Mouse (Mus musculus) urinary bladder, postnatal 36 days (tissue): Measurements from ENCODE around the gene Aga.
"Not testable (repeated sequence)": the region's sequence is repeated elsewhere in the genome, so short reads cannot be mapped to it uniquely, and the experiment has no call there.

Experiments
- DNase-seq, 2 experiments: peaks; one replicate each; pipeline ENCODE4 v3.0.0; 2022; ENCODE audit warnings: low spot score in 2 of 2, mixed read lengths in 1 of 2

The Aga gene

DNA sequence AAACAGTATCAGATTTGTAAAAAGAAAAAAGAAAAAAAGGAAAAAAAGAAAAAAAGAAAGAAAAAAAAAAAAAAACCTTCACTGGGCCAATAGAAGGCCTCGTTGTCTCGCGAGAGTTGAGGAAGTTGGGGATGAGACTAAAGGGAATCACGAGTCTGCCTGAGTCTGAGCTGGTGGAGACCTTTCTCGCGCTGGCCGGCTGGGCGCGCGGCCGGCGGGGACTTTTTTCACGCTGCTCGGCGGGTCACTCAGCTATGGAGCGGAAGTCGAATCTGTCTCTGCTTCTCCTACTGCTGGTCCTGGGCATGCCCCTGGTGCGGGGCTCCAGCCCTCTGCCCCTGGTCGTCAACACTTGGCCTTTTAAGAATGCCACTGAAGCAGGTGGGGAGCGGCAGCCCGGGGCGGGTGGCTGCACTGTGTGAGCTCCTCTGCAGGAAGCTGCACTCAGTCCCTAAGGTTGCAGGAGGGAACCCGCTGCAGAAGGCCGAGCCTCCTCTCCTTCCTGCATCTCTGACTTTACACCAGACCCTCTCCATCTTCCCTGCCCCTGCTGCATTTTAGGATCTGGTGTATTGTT is at the start of gene Aga:
TSS of gene Aga (plus strand) at position 177 of the 577 bp plus-strand sequence.
- DNase-seq, result peak; percentile 84 to 88

DNA sequence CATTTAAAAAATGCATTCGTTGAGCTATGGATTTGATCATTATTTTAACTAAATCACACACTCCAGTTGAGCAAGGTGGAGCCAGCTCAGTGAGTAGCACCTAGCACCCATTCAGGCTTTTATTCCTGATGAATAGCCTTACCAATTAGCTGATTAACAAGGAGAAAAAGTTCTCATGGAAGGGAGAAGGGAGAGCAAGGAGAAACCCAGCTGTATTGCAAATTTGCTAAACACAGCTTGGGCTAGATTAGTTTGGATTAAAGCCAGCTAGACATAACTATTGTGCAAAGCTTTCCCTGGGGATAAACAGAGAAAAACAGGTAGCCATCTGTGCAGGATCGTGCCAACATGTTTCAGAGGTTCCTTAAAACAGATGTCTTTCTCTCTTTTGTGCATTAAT is 22.5 kb upstream of the Aga start:
- DNase-seq, result no peak

DNA sequence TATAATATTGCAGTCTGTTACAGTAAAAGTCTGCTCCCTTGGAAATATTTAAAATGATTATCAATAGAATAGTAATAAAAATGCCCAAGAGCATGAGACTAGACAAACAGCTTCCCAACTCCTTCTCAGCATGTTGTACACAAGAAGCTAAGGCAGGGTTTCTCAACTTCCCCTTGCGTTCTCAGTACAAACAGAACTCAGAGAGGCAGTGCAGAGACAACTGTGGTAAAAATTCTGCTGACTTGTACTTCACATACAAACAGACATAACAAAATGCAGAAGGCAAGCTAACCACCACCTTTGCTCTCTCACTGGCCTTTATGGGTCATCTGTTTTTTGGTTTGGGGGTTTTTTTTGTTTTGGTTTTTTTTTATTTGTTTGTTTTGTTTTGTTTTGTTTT is 15.3 kb upstream of the Aga start:
- DNase-seq, result no peak

DNA sequence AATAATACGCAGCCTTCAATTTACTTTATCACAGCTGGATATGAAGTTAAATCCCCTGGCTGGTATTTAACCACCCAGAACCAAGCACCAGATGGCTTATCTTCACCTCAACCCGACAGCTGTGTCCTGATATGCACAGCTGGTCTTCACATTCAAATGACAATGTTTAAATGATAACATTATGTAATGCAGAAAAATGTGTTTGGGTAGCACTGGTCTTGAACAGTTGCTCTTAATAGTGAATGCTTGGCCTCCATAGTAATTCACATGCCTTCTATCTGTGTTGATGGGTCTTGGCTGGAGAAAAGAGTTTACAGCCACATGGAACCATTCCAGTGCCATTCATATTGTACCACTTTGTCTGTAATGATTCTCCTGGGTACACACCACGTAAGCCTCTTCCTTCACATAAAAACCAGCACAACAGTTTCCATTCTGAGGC is 14.6 kb upstream of the Aga start:
- DNase-seq, result no peak

DNA sequence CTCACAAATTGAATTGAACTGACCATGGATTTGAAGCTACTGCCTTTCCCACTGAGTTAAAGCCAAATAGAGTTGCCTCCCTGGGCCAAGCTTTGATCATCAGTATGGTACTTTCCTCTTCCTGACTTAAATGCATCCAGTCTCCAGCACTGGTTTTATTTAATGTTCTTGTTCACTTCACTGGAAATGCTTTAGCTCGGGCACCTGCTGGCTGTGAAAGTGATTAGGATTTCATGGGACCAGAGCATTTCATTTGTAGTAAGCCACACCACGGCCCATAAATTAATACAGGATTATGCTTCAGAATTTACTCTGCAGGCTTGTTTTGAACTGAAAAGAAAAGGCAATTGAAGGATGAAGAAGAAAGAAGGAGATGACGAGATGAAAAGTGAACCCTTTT is 26.5 kb downstream of the Aga start:
- DNase-seq, result not testable (repeated sequence)

DNA sequence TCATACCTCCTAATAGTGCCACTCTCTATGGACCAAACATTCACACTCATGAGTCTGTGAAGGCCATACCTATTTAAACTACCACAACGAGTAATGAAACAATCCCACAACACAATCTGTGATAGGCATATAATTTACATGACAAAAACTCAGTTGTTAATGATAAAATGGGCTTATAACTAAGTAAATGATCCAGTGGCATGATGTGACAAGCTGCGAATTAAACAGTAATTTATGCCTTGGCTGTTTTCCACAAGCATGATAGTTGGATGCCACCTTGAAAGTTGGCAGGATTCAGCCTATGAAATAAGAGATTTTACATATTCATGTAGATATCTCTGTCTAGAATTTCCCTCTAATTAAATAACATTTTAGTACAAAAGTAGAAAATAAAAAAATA is 28.1 kb downstream of the Aga start:
- DNase-seq, result no peak

DNA sequence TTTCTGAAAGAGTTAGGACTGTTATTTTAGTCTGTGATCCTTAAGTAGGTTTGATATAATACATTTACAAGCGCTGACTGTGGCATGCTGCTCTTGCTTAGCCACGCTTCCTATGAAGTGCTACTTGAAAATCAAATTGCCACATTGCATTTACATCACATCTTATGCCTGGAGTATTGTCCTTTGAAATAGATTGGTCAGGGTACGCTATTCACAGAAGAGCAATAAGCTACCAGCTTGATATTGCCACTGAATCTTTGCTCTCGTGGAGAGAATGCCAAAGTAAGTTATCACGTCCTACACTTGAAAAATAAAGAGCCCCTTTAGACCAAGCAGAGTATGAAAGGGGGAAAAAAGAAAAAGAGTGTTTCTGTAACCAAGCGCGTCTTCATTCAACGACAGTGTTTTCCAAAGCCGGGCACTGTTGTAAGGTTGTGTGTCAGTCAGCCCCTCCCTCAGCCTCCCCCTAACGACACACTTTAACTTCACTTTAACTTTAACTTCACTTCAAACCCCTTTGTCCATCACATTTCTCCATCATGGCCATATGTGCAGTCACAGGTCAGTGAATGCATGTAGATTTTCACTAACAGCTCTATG is 51.0 kb downstream of the Aga start:
- DNase-seq, result no peak

DNA sequence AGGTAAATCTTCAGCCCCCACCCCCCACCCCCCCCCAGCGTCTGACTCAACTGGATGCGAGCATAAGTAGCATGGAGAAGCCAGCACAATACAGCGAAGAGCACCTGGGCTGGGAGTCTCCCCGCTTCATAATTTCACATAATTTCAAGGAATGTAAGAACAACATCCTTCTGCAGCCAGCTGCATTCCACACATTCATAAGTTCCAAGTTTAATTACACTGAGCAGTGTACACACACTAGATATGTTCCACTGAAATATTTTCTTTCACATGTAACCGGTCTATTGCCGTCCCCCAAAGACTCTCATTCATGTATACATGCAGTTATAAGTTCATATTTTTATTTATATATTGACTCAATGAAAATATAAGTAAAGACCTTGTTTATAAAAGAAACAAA is 54.7 kb downstream of the Aga start:
- no peak for DNase-seq
